Mouse (Mus musculus): ENCODE results near the gene Plod1. TPM values are rescaled to one million over a fixed set of nuclear protein-coding genes. Genes with fewer than 3 reads are reported as not detected.

Plod1 gene
- total RNA-seq, 1 experiment, result 26.2 TPM

GRCm38 (mm10) chr4:147879865-147880264 is 56.7 kb downstream of the Plod1 start:
- no peak overlapping the region for H3K4me3 ChIP-seq (ENCODE audit: insufficient read depth in 1 of 2, low read depth in 1 of 2, low read length in 2 of 2, poor library complexity in 1 of 2, severe bottlenecking in 1 of 2)
- H3K9ac ChIP-seq (ENCODE audit: insufficient read depth, low read depth, low read length, poor library complexity, severe bottlenecking), result no peak overlapping the region
- peaks cover 0 to 2% of the 10 kb centered on the region in 2 experiments; a peak in 1 of 4 replicates for H3K4me1 ChIP-seq (ENCODE audit: control insufficient read depth in 2 of 2, insufficient read depth in 2 of 2, low read length in 2 of 2, poor library complexity in 1 of 2)
- peaks cover 55% of the 10 kb centered on the region for H3K36me3 ChIP-seq (ENCODE audit: control insufficient read depth, insufficient read depth, low read length, poor library complexity, severe bottlenecking)
- in situ Hi-C loops (cut with MboI; ENCODE audit: low sequenced_read_pairs in 2 of 2, unreplicated experiment in 2 of 2), result no loop called here
- H3K9me3 ChIP-seq (ENCODE audit: control insufficient read depth, insufficient read depth, low read depth, low read length), result no peaks in the 10 kb centered on the region
- DNase-seq (ENCODE audit: low read depth, low spot score), result no peak
- TF ChIP-seq ZNF384 (IDR thresholded peaks at IDR 0.05; ENCODE audit: low read depth, low read length) (no peak), HCFC1 (IDR thresholded peaks at IDR 0.05; ENCODE audit: borderline replicate concordance, insufficient read depth, low read length) (no peak), CHD2 (IDR thresholded peaks at IDR 0.05; ENCODE audit: low read depth, low read length) (no peak), MAFK (IDR thresholded peaks at IDR 0.05; ENCODE audit: insufficient read depth, low read depth, low read length) (no peak), ZC3H11A (IDR thresholded peaks at IDR 0.05; ENCODE audit: borderline replicate concordance, low read depth, low read length) (no peak)
- no peak overlapping the region for H3K27ac ChIP-seq (ENCODE audit: insufficient read depth, low read depth, low read length, poor library complexity, severe bottlenecking)

- TF ChIP-seq CHD2 (IDR thresholded peaks at IDR 0.05; ENCODE audit: low read depth, low read length) (no peak), ZC3H11A (IDR thresholded peaks at IDR 0.05; ENCODE audit: borderline replicate concordance, low read depth, low read length) (no peak), ZNF384 (IDR thresholded peaks at IDR 0.05; ENCODE audit: low read depth, low read length) (no peak), HCFC1 (IDR thresholded peaks at IDR 0.05; ENCODE audit: borderline replicate concordance, insufficient read depth, low read length) (no peak)
- Histone ChIP-seq H3K4me1 (ENCODE audit: control insufficient read depth in 2 of 2, insufficient read depth in 2 of 2, low read length in 2 of 2, poor library complexity in 1 of 2) (peaks cover 0 to 2% of the 10 kb centered on the region in 2 experiments; a peak in 1 of 4 replicates), H3K4me3 (ENCODE audit: insufficient read depth in 1 of 2, low read depth in 1 of 2, low read length in 2 of 2, poor library complexity in 1 of 2, severe bottlenecking in 1 of 2) (no peak overlapping the region), H3K9ac (ENCODE audit: insufficient read depth, low read depth, low read length, poor library complexity, severe bottlenecking) (no peak overlapping the region), H3K36me3 (ENCODE audit: control insufficient read depth, insufficient read depth, low read length, poor library complexity, severe bottlenecking) (peaks cover 59% of the 10 kb centered on the region), H3K9me3 (ENCODE audit: control insufficient read depth, insufficient read depth, low read depth, low read length) (no peaks in the 10 kb centered on the region), H3K27ac (ENCODE audit: insufficient read depth, low read depth, low read length, poor library complexity, severe bottlenecking) (no peak overlapping the region)
- in situ Hi-C loops (cut with MboI; ENCODE audit: low sequenced_read_pairs in 2 of 2, unreplicated experiment in 2 of 2), result no loop called here
- DNase-seq (ENCODE audit: low read depth, low spot score), result no peak
These were observed 57.1 kb downstream of the Plod1 start for GRCm38 (mm10) chr4:147879456-147879855.

GRCm38 (mm10) chr4:147878537-147878936 is 58.0 kb downstream of the Plod1 start:
- in situ Hi-C loops (cut with MboI; ENCODE audit: low sequenced_read_pairs in 2 of 2, unreplicated experiment in 2 of 2), result no loop called here
- no peak for TF ChIP-seq MAFK (IDR thresholded peaks at IDR 0.05; ENCODE audit: insufficient read depth, low read depth, low read length)
- TF ChIP-seq ZC3H11A (IDR thresholded peaks at IDR 0.05; ENCODE audit: borderline replicate concordance, low read depth, low read length), result no peak
- TF ChIP-seq CHD2 (IDR thresholded peaks at IDR 0.05; ENCODE audit: low read depth, low read length), result no peak
- TF ChIP-seq HCFC1 (IDR thresholded peaks at IDR 0.05; ENCODE audit: borderline replicate concordance, insufficient read depth, low read length), result no peak
- no peak for TF ChIP-seq ZNF384 (IDR thresholded peaks at IDR 0.05; ENCODE audit: low read depth, low read length)
- H3K9me3 ChIP-seq (ENCODE audit: control insufficient read depth, insufficient read depth, low read depth, low read length), result no peaks in the 10 kb centered on the region; the same call in 1 of the 2 replicates

GRCm38 (mm10) chr4:147875852-147876575 is 60.6 kb downstream of the Plod1 start:
- Histone ChIP-seq H3K9ac (ENCODE audit: insufficient read depth, low read depth, low read length, poor library complexity, severe bottlenecking) (no peak overlapping the region), H3K36me3 (ENCODE audit: control insufficient read depth, insufficient read depth, low read length, poor library complexity, severe bottlenecking) (peaks cover 56% of the 10 kb centered on the region), H3K9me3 (ENCODE audit: control insufficient read depth, insufficient read depth, low read depth, low read length) (peaks cover 6% of the 10 kb centered on the region), H3K4me1 (ENCODE audit: control insufficient read depth in 2 of 2, insufficient read depth in 2 of 2, low read length in 2 of 2, poor library complexity in 1 of 2) (peaks cover 0 to 2% of the 10 kb centered on the region in 2 experiments; a peak in 1 of 4 replicates), H3K4me3 (ENCODE audit: insufficient read depth in 1 of 2, low read depth in 1 of 2, low read length in 2 of 2, poor library complexity in 1 of 2, severe bottlenecking in 1 of 2) (no peak overlapping the region), H3K27ac (ENCODE audit: insufficient read depth, low read depth, low read length, poor library complexity, severe bottlenecking) (no peak overlapping the region)
- TF ChIP-seq ZC3H11A (IDR thresholded peaks at IDR 0.05; ENCODE audit: borderline replicate concordance, low read depth, low read length), result no peak
- TF ChIP-seq ZNF384 (IDR thresholded peaks at IDR 0.05; ENCODE audit: low read depth, low read length), result no peak
- no peak for TF ChIP-seq MAFK (IDR thresholded peaks at IDR 0.05; ENCODE audit: insufficient read depth, low read depth, low read length)
- TF ChIP-seq HCFC1 (IDR thresholded peaks at IDR 0.05; ENCODE audit: borderline replicate concordance, insufficient read depth, low read length), result no peak
- TF ChIP-seq CHD2 (IDR thresholded peaks at IDR 0.05; ENCODE audit: low read depth, low read length), result no peak
- in situ Hi-C loops (cut with MboI; ENCODE audit: low sequenced_read_pairs in 2 of 2, unreplicated experiment in 2 of 2), result no loop called here
- no peak for DNase-seq (ENCODE audit: low read depth, low spot score)

More at GRCm38 (mm10) chr4:147878537-147878936, 58.0 kb downstream of the Plod1 start:
- no peak overlapping the region for H3K27ac ChIP-seq (ENCODE audit: insufficient read depth, low read depth, low read length, poor library complexity, severe bottlenecking)
- H3K4me3 ChIP-seq (ENCODE audit: insufficient read depth in 1 of 2, low read depth in 1 of 2, low read length in 2 of 2, poor library complexity in 1 of 2, severe bottlenecking in 1 of 2), result no peak overlapping the region
- H3K36me3 ChIP-seq (ENCODE audit: control insufficient read depth, insufficient read depth, low read length, poor library complexity, severe bottlenecking), result peaks cover 61% of the 10 kb centered on the region
- no peak for DNase-seq (ENCODE audit: low read depth, low spot score)
- peaks cover 0 to 2% of the 10 kb centered on the region in 2 experiments; a peak in 1 of 4 replicates for H3K4me1 ChIP-seq (ENCODE audit: control insufficient read depth in 2 of 2, insufficient read depth in 2 of 2, low read length in 2 of 2, poor library complexity in 1 of 2)
- H3K9ac ChIP-seq (ENCODE audit: insufficient read depth, low read depth, low read length, poor library complexity, severe bottlenecking), result no peak overlapping the region
